Mouse (Mus musculus) heart, embryonic 11.5 days (tissue): Measurements from ENCODE around the gene Large2. TPM values are rescaled to one million over a fixed set of nuclear protein-coding genes. Genes with fewer than 3 reads are reported as not detected.

Experiments
- ATAC-seq: fragments of 200-750 bp; cut with Nextera tagmentation; replicated peaks from 2 replicates; pipeline ENCODE4 v1.8.0; 2017; ENCODE audit warnings: moderate library complexity; ENCODE audit not compliant: insufficient number of reproducible peaks, low FRiP score, low TSS enrichment
- H3K27ac ChIP-seq: fragments of 300-500 bp; sonication (generic); 2 replicates; pipeline ENCODE4 v1.5.1; 2014; ENCODE audit warnings: mild to moderate bottlenecking, low read depth, low read length
- H3K27me3 ChIP-seq: fragments of 300-500 bp; sonication (generic); 2 replicates; pipeline ENCODE4 v1.6.1; 2014; ENCODE audit warnings: mild to moderate bottlenecking, low read length, mixed read lengths; ENCODE audit not compliant: control insufficient read depth, insufficient read depth
- H3K36me3 ChIP-seq: fragments of 300-500 bp; sonication (generic); 2 replicates; pipeline ENCODE4 v1.6.1; 2014; ENCODE audit warnings: mild to moderate bottlenecking, low read length, moderate library complexity, mixed read lengths; ENCODE audit not compliant: control insufficient read depth, insufficient read depth
- H3K4me1 ChIP-seq: fragments of 300-500 bp; sonication (generic); 2 replicates; pipeline ENCODE4 v1.6.1; 2014; ENCODE audit warnings: low read length; ENCODE audit not compliant: control insufficient read depth, insufficient read depth
- H3K4me2 ChIP-seq: fragments of 300-500 bp; sonication (generic); 2 replicates; pipeline ENCODE4 v1.6.1; 2014; ENCODE audit warnings: mild to moderate bottlenecking, moderate library complexity
- H3K4me3 ChIP-seq: fragments of 300-500 bp; sonication (generic); 2 replicates; pipeline ENCODE4 v1.5.1; 2014; ENCODE audit warnings: low read depth, low read length
- H3K9ac ChIP-seq: fragments of 300-500 bp; sonication (generic); 2 replicates; pipeline ENCODE4 v1.6.1; 2014; ENCODE audit warnings: mild to moderate bottlenecking, low read depth, low read length, moderate library complexity
- H3K9me3 ChIP-seq: fragments of 300-500 bp; sonication (generic); replicated peaks from 2 replicates; pipeline ENCODE4 v1.6.1; 2016; ENCODE audit warnings: low read length; ENCODE audit not compliant: control insufficient read depth
- WGBS: fragments of 180-500 bp; shearing (Covaris S2); extraction: QIAGEN DNeasy Blood & Tissue Kit; methylation state at CpG from one replicate; pipeline ENCODE4 v1.1.7; 2014; ENCODE audit not compliant: insufficient replicate concordance; 5-methylcytosine and 5-hydroxymethylcytosine counted together
- polyA plus RNA-seq: library from polyadenylated mRNA; unstranded; fragments of >200 nt; fragmentation: Nextera tagmentation; extraction: Ambion mirVana; gene quantifications from 2 replicates; pipeline ENCODE4 v1.2.1, GENCODE M21; 2014

Large2 gene
- polyA plus RNA-seq, 1 experiment from 2014 or later = 2.0 TPM

DNA sequence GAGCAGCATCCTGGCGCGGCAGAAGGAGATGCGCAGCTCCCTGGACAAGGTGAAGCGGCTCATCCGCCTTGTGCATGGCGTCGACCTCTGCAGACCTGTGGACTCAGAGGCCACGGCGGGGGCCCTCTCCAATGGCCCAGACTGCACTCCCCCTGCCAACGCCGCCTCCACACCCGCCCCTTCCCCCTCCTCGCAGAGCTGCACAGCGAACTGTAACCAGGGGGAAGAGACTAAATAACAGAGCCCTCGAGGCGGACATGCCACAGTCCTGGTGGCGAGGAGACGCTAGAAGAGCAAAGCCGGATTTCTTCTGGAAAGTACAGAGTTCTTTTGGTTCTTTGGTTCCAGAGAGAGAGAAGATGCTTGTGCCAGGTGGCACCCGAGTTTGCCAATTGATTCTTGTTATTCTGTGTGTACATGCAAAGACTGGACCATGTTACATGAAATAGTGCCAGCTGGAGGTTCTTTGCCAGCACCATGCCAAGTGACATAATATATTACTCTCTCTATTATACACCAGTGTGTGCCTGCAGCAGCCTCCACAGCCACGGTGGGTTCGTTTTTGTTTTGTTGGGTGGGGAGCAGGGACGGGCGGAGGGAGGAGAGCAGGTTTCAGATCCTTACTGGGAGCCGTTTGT is 14.4 kb downstream of the Large2 start:
- no peak overlapping the region for H3K4me3 ChIP-seq
- H3K36me3 ChIP-seq = peaks cover 23% of the 10 kb centered on the region
- WGBS = 77% methylated on average over 25 of the region's 25 CpGs
- no peak overlapping the region for H3K27ac ChIP-seq
- no peaks in the 10 kb centered on the region for H3K9me3 ChIP-seq
- no peaks in the 10 kb centered on the region for H3K4me1 ChIP-seq
- H3K9ac ChIP-seq = no peak overlapping the region
- no peak overlapping the region for H3K4me2 ChIP-seq
- no peaks in the 10 kb centered on the region for H3K27me3 ChIP-seq
- ATAC-seq = no peak

GRCm38 (mm10) chr2:92359301-92359700 is 15.4 kb downstream of the Large2 start:
- H3K9ac ChIP-seq = no peak overlapping the region
- no peak for ATAC-seq
- no peak overlapping the region for H3K4me2 ChIP-seq
- no peak overlapping the region for H3K4me3 ChIP-seq
- no peak overlapping the region for H3K27ac ChIP-seq
- H3K27me3 ChIP-seq = no peaks in the 10 kb centered on the region
- H3K9me3 ChIP-seq = no peaks in the 10 kb centered on the region
- H3K36me3 ChIP-seq = peaks cover 23% of the 10 kb centered on the region
- 73% methylated on average over 2 of the region's 2 CpGs for WGBS
- no peaks in the 10 kb centered on the region for H3K4me1 ChIP-seq

- H3K4me2 ChIP-seq = no peak overlapping the region
- H3K4me1 ChIP-seq = no peaks in the 10 kb centered on the region
- no peaks in the 10 kb centered on the region for H3K9me3 ChIP-seq
- no peaks in the 10 kb centered on the region for H3K27me3 ChIP-seq
- 58% methylated on average over 6 of the region's 6 CpGs for WGBS
- ATAC-seq = no peak
- no peak overlapping the region for H3K9ac ChIP-seq
- H3K27ac ChIP-seq = no peak overlapping the region
- peaks cover 24% of the 10 kb centered on the region for H3K36me3 ChIP-seq
- no peak overlapping the region for H3K4me3 ChIP-seq
Observed at GRCm38 (mm10) chr2:92354224-92354623, 20.4 kb downstream of the Large2 start.

DNA sequence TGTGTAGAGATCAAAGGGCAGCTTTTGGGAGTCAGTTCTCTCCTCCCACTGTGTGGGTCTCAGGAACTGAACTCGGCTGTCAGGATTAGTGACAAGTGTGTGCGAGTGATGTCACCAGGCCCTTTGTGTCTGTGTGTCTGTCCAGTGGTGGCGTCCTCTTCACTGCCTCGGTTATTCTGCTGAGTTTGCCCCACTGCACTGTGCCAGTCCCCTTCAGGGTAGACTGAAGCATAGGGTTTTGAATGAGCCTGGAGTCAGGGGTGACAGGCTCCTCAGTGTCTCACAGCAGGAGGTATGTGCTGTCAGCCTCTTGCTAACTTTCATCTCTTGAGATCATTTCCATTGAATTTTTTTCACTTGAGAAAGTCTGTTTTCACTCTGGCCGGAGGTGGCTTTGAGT is 21.3 kb downstream of the Large2 start:
- H3K36me3 ChIP-seq = peaks cover 22% of the 10 kb centered on the region
- WGBS = 68% methylated on average over 5 of the region's 5 CpGs
- no peak overlapping the region for H3K27ac ChIP-seq
- ATAC-seq = no peak
- H3K9me3 ChIP-seq = no peaks in the 10 kb centered on the region
- no peaks in the 10 kb centered on the region for H3K27me3 ChIP-seq
- no peaks in the 10 kb centered on the region for H3K4me1 ChIP-seq
- H3K4me3 ChIP-seq = no peak overlapping the region
- no peak overlapping the region for H3K9ac ChIP-seq
- no peak overlapping the region for H3K4me2 ChIP-seq

DNA sequence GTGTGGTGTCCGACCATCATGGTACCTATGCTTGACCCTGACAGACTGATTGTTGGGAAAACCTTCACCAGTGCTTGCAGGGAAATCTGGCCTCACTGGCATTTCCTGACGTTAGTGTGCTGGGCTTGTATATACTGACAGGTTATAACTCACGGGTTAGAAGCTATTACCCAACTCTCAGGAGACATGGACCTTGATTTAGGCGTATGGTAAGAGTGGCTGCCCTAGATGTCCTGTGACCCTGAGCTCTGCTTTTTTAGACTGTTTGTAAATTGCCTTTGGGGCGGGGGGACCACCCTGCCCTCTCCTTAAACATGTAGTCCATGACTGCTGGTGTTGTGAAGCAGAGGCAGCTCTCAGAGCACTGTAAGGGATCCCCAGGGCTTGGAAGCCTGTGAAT is 24.0 kb downstream of the Large2 start:
- H3K9ac ChIP-seq = no peak overlapping the region
- H3K4me2 ChIP-seq = no peak overlapping the region
- H3K4me3 ChIP-seq = no peak overlapping the region
- peaks cover 17% of the 10 kb centered on the region for H3K36me3 ChIP-seq
- H3K27ac ChIP-seq = no peak overlapping the region
- no peaks in the 10 kb centered on the region for H3K27me3 ChIP-seq
- no peak for ATAC-seq
- H3K9me3 ChIP-seq = no peaks in the 10 kb centered on the region
- 66% methylated on average over 5 of the region's 5 CpGs for WGBS
- H3K4me1 ChIP-seq = no peaks in the 10 kb centered on the region

DNA sequence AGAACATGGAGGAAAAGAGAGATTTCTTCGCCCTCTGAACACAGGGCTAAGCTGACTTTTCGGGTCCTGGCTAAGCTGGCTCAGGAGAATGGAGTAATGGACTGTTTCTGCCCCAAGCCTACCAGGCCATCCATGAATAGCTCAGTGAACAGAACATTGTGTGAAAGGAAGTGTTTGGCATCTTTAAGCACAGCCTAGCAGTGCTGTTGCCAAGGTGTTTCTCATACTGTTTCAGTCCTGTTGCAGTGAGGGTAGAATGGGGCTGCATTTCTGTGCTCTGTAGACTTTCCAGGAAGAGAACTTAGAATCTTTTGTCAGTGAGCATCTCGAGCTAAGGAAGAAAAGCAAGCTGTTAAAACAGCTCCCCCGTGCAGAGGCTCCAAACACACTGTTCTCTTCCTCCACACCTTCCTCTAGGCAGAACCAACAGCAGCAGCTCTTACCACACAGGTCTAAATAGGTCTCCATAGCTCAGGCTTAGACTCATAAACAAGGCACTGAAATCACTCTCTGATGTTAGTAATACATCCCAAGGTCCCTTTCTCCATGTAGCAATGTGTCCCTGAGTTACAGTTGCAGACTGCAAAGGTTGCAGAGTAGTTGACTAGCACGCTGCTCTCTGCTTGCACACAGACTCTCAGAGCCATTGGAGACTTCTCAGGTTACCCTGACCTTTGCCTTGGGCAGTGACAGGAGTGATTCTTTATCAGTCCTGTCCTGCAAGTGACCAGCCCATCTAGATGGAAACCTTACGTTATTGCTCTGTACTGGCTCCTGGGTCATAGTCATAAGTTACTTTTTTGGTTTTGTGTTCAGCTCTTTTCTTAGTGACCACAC is 24.9 kb downstream of the Large2 start:
- H3K27ac ChIP-seq = no peak overlapping the region
- 54% methylated on average over 6 of the region's 6 CpGs for WGBS

GRCm38 (mm10) chr2:92347191-92347590 is 27.5 kb downstream of the Large2 start:
- Histone ChIP-seq H3K4me2 (no peak overlapping the region), H3K9me3 (no peaks in the 10 kb centered on the region), H3K9ac (no peak overlapping the region), H3K36me3 (peaks cover 16% of the 10 kb centered on the region), H3K4me1 (no peaks in the 10 kb centered on the region), H3K27me3 (no peaks in the 10 kb centered on the region), H3K27ac (no peak overlapping the region), H3K4me3 (no peak overlapping the region)
- no peak for ATAC-seq
- WGBS = 88% methylated on average over 2 of the region's 2 CpGs

More for the DNA sequence above, 24.9 kb downstream of the Large2 start:
- Histone ChIP-seq H3K9ac (no peak overlapping the region), H3K9me3 (no peaks in the 10 kb centered on the region), H3K36me3 (peaks cover 17% of the 10 kb centered on the region), H3K4me2 (no peak overlapping the region), H3K4me1 (no peaks in the 10 kb centered on the region), H3K27me3 (no peaks in the 10 kb centered on the region), H3K4me3 (no peak overlapping the region)
- no peak for ATAC-seq

GRCm38 (mm10) chr2:92342418-92342817 is 32.3 kb downstream of the Large2 start:
- no peaks in the 10 kb centered on the region for H3K9me3 ChIP-seq
- no peaks in the 10 kb centered on the region for H3K27me3 ChIP-seq
- H3K4me2 ChIP-seq = no peak overlapping the region
- no peaks in the 10 kb centered on the region for H3K4me1 ChIP-seq
- ATAC-seq = no peak
- H3K9ac ChIP-seq = no peak overlapping the region
- no peak overlapping the region for H3K4me3 ChIP-seq
- peaks cover 4% of the 10 kb centered on the region; the same call in 1 of the 2 replicates for H3K36me3 ChIP-seq
- H3K27ac ChIP-seq = no peak overlapping the region
